Mouse (Mus musculus) bone marrow, adult 2 months (tissue): ENCODE measurements around the gene Lims1.

ENCODE experiments used
- CTCF ChIP-seq: fragments of 200-500 bp; IDR thresholded peaks from 2 replicates; pipeline ENCODE4 v1.5.1; 2011; ENCODE audit warnings: low read length, control low read depth; ENCODE audit not compliant: control insufficient read depth, insufficient read depth
- POLR2A ChIP-seq: fragments of 200-500 bp; IDR thresholded peaks from 2 replicates; pipeline ENCODE4 v1.6.1; 2011; ENCODE audit warnings: low read depth, mild to moderate bottlenecking, control low read depth, low read length, borderline replicate concordance; ENCODE audit not compliant: control insufficient read depth

- TF ChIP-seq CTCF (no peak), POLR2A (no peak)
Measured at GRCm38 (mm10) chr10:58336156-58336555, 12.9 kb downstream of the Lims1 start.
